Mouse (Mus musculus): ENCODE data around the gene Strn3.

DNA sequence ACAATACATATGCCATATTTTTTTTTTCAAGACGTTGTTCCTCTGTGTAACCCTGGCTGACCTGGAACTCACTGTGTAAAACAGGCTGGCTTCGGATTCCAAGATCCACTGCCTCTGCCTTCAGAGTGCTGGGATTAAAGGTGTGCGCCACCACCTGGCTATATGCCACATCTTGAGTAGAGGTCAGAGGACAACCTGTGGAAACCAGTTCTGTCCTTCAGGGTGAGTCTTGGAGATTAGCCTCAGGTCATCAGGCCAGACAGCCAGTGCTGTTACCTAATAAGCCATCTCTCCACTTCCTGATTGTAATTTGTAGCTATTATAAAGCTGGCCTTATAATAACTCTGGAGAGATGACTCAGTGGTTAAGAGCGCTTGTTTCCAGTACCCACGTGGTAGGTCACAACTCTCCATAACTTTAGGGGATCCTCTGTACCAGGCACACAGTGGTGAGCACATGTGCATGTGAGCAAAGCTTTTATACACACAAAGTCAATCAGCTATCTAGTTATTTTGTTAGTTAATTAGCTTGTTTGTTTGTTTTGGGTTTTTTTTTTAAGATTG is 15.1 kb upstream of the Strn3 start:
- no peak for TF ChIP-seq MAX (IDR thresholded peaks at IDR 0.05; ENCODE audit: low read depth)
- TF ChIP-seq POLR2A (IDR thresholded peaks at IDR 0.05; ENCODE audit: insufficient read length, low read depth) = no peak
- peak; percentile 79 for TF ChIP-seq USF1 (IDR thresholded peaks at IDR 0.05; ENCODE audit: low read depth)
- TF ChIP-seq POLR2AphosphoS2 (IDR thresholded peaks at IDR 0.05; ENCODE audit: insufficient read length, low read depth) = no peak
- no peak for TF ChIP-seq MYOG (IDR thresholded peaks at IDR 0.05; ENCODE audit: control insufficient read depth in 1 of 3, insufficient read depth in 1 of 3, insufficient read length in 2 of 3, low read depth in 2 of 3)

Measured in myocyte (in vitro differentiated cells).